In the genomic region with DNA sequence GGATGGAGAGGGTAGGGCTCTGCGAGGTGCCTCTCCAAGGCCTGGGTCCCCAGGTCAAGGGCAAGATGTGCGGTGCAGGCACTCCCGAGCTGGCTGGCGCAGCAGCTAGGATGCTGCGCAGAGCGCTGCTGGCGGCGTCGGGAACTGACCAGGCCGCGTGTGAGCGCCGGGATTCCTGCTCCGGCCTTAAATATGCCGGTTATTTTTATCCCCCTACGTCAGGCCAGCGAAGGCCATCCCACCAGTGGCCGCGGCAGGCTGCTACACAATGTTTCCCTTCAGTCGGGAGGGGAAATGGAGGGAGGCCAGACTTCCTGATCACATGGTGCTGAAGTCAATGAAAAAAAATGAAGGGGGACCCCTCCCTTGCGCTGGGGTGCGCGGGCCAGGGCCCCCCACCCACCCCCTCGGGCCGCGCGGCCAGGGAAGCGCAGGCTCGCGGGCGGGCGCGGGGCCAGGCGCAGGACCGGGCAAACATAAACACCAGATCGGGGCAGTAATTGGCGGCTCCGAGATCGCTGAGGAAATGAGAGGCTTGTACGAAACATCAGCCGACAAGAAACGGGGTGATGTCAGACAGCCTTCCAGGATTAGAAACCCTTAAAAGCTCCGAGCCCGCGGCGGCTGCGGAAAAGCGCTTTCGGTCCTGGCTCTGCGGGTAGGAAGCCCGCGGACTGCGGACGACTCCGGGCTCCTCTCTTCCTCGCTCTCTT, we compare ENCODE assay signal across 8 mouse cellular contexts.
A peak's percentile ranks its signal among the peaks of the same experiment; 100 is the strongest.
DNase-seq lines count a peak whose midpoint lies in the region; ATAC-seq and TF ChIP-seq lines count a peak whose summit lies in the region.

No protein-coding gene starts in this region.

- peak overlapping the region; percentile 71 for H3K9ac ChIP-seq in ES-E14 (ENCODE audit: insufficient read depth, low read depth, low read length, poor library complexity, severe bottlenecking)
- H3K9ac ChIP-seq in hindbrain, embryonic 12.5 days, result peak overlapping the region; percentile 64

- peaks cover 2 to 7% of the 10 kb centered on the region in 2 experiments; a peak in 2 of 4 replicates for H3K4me1 ChIP-seq in ES-E14 (ENCODE audit: control insufficient read depth in 2 of 2, insufficient read depth in 2 of 2, low read length in 2 of 2, poor library complexity in 1 of 2)
- H3K4me1 ChIP-seq in hindbrain, embryonic 12.5 days, result peaks cover 16% of the 10 kb centered on the region

- no peak overlapping the region for H3K27ac ChIP-seq in ES-E14 (ENCODE audit: insufficient read depth, low read depth, low read length, poor library complexity, severe bottlenecking)
- H3K27ac ChIP-seq in hindbrain, embryonic 12.5 days, result peak overlapping the region; percentile 84

- peak; percentile 12 for DNase-seq in ES-E14 (ENCODE audit: low read depth, low spot score)
- peak; percentile 87 for DNase-seq in cerebellum, adult 9-11 months
- peak; percentile 66 to 82 for DNase-seq in frontal cortex, postnatal 14 days (ENCODE audit: low spot score in 2 of 2)
- peak; percentile 50 to 67 for DNase-seq in layer of hippocampus, postnatal 25 days (ENCODE audit: extremely low spot score in 1 of 2, low spot score in 1 of 2)
- peak; percentile 96 for DNase-seq in lung, postnatal 10 days
- peak; percentile 70 for DNase-seq in ovary, postnatal 14 days (ENCODE audit: low spot score)
- DNase-seq in thymus, postnatal 0 days (ENCODE audit: low spot score), result peak; percentile 24

- peak; percentile 86 for ATAC-seq in hindbrain, embryonic 12.5 days (ENCODE audit: low FRiP score)

- H3K36me3 ChIP-seq in ES-E14 (ENCODE audit: control insufficient read depth, insufficient read depth, low read length, poor library complexity, severe bottlenecking), result no peaks in the 10 kb centered on the region
- no peaks in the 10 kb centered on the region for H3K36me3 ChIP-seq in hindbrain, embryonic 12.5 days

- H3K4me2 ChIP-seq in hindbrain, embryonic 12.5 days (replicated peaks), result peak overlapping the region; percentile 56

- peak overlapping the region; percentile 51 to 55 for H3K4me3 ChIP-seq in ES-E14 (ENCODE audit: insufficient read depth in 1 of 2, low read depth in 1 of 2, low read length in 2 of 2, poor library complexity in 1 of 2, severe bottlenecking in 1 of 2)
- peak overlapping the region; percentile 41 for H3K4me3 ChIP-seq in hindbrain, embryonic 12.5 days

- no peaks in the 10 kb centered on the region for H3K9me3 ChIP-seq in ES-E14 (ENCODE audit: control insufficient read depth, insufficient read depth, low read depth, low read length)
- H3K9me3 ChIP-seq in hindbrain, embryonic 12.5 days (replicated peaks), result no peaks in the 10 kb centered on the region

- under 1% methylated on average over 54 of the region's 56 CpGs for WGBS in hindbrain, embryonic 12.5 days

- in situ Hi-C loops in ES-E14 (cut with MboI; ENCODE audit: low sequenced_read_pairs in 2 of 2, unreplicated experiment in 2 of 2), result no loop called here

- H3K27me3 ChIP-seq in hindbrain, embryonic 12.5 days, result peaks cover 14% of the 10 kb centered on the region; the same call in 1 of the 2 replicates

TF ChIP-seq in ES-E14, 5 proteins besides CTCF, POLR2A, EP300 and RAD21:
- no peak for TF ChIP-seq HCFC1 (IDR thresholded peaks at IDR 0.05; ENCODE audit: borderline replicate concordance, insufficient read depth, low read length)
- no peak for TF ChIP-seq MAFK (IDR thresholded peaks at IDR 0.05; ENCODE audit: insufficient read depth, low read depth, low read length)
- TF ChIP-seq ZNF384 (IDR thresholded peaks at IDR 0.05; ENCODE audit: low read depth, low read length), result 0 out of 2 replicates have a peak, but pooled peaks have one; percentile 9
TF ChIP-seq in ES-E14: peak in this region for 1.

Comparison
In these comparisons a context has a peak if more than half of its experiments do, and no peak if none do; other contexts are left out.
1. DNase-seq: peak in every context shown above with its lines; median percentile 96 in lung, postnatal 10 days; 87 in cerebellum, adult 9-11 months; 74 in frontal cortex, postnatal 14 days; 70 in ovary, postnatal 14 days; 58 in layer of hippocampus, postnatal 25 days; 24 in thymus, postnatal 0 days; 12 in ES-E14.